Mouse (Mus musculus): ENCODE results near the gene Hykk.

- no peak for TF ChIP-seq HCFC1 (IDR thresholded peaks at IDR 0.05; ENCODE audit: borderline replicate concordance, insufficient read depth, low read length)
- no peak for TF ChIP-seq ZC3H11A (IDR thresholded peaks at IDR 0.05; ENCODE audit: borderline replicate concordance, low read depth, low read length)
- TF ChIP-seq ZNF384 (IDR thresholded peaks at IDR 0.05; ENCODE audit: low read depth, low read length): no peak
- no peak for TF ChIP-seq MAFK (IDR thresholded peaks at IDR 0.05; ENCODE audit: insufficient read depth, low read depth, low read length)
Observed at GRCm38 (mm10) chr9:54994381-54994780, 77.3 kb downstream of the Hykk start.

Data from ES-E14 (cell line).